Mouse (Mus musculus): ENCODE measurements around the gene Opcml.

Gene Opcml

GRCm38 (mm10) chr9:28003131-28003530 is 212.6 kb downstream of the Opcml start:
- DNase-seq (ENCODE audit: low spot score in 2 of 2) = no peak

DNA sequence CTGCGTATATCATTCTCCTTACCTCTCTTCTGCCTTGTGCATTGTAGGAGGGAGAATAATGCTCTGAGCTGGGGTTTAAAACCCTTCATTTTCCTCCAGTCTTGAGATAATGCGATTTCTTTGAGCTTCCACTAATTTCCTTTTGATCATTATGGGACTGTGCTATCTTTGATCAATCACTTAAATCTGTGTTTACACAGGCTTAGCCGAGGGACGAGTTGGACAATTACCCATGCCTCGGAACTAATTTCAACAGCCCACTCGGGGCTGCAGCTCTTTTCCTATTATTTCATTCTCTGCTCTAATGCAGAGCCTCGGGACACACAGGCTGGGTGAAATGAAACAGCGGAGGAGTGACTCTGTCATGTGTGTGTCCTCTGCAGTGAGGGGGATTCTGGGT is 220.9 kb downstream of the Opcml start:
- no peak for DNase-seq (ENCODE audit: low spot score in 2 of 2)

GRCm38 (mm10) chr9:28012664-28013063 is 222.1 kb downstream of the Opcml start:
- no peak for DNase-seq (ENCODE audit: low spot score in 2 of 2)

DNA sequence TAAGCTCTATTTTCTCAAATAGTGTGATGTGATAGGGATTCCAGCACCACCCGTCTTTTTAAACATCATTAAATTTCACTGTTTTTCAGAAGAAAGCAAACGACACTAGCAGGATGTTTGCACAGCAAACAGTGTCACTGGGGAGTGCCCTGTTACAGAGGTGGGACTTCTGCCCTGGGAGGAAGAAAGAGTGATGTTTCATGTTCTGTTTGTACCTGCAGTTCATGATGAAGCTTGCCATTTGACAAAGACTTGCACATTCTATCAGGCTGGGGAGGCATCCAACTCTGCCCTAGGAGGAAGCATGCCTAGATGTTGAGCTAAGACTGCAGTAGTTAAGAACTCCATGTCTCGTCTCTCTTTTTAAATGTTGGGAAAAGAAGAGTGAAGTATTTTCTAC is 222.6 kb downstream of the Opcml start:
- no peak for DNase-seq (ENCODE audit: low spot score in 2 of 2)

DNA sequence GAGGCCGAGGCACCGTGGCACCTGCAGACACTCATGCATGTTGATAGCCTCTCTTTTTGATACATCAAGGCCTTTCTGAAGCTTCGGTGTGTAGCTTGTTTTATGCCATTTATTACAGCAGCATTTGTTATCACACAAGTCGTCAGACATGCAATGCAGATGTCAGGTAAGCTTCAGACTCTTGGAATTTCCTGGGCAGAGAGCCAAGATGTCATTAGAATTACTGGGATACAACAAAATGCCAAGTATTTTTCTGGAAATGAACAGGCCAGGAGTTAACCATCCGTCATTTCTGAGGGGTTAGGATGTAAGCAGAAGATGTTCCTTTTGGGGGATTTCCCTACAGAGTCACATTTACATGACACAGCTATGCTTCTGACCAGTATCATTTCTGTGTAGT is 237.6 kb downstream of the Opcml start:
- no peak for DNase-seq (ENCODE audit: low spot score in 2 of 2)

- no peak for DNase-seq (ENCODE audit: low spot score in 2 of 2)
Measured at GRCm38 (mm10) chr9:28028788-28029393, 238.3 kb downstream of the Opcml start.

- no peak for DNase-seq (ENCODE audit: low spot score in 2 of 2)
Measured at GRCm38 (mm10) chr9:28049157-28049556, 258.6 kb downstream of the Opcml start.

GRCm38 (mm10) chr9:28057171-28057845 is 266.7 kb downstream of the Opcml start:
- DNase-seq (ENCODE audit: low spot score in 2 of 2) = no peak

DNA sequence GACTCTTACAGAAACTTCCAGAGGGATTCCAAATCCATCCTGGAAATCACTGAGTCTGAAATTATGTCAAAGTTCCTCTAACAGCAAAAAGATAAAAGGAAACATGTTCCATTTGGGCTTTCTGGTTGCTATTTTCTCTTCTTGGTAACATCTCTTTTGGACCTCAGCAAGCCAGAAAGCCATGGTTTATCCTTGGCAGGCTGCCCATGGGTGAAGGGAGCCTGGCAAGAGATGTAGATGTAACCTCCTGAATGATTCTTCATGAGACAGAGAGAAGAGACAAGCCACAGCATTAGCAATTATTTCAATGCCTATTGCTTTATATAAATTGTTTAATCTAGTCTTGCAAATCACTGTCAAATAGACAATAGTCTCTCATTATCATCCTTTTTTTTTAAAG is 274.6 kb downstream of the Opcml start:
- no peak for DNase-seq (ENCODE audit: low spot score in 2 of 2)

DNA sequence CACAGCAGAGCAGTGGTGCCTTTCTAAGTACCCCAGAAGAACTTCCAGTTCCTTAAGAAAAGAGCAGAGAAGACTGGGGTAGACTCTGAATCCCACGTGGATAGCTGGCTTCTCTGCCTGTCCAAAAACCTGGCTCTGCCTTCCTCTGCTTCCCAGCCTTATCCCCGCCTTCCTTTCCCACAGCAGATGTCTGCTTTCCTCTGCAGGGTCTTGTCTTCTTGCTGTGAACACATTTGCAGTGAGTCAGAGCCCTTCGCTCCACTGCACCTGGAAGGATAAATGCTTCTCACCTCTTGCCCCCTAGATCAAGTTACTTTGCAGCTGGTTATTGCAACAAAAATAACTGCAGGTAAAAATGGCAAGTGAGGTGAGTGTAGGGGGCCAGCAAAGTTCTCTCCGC is 290.1 kb downstream of the Opcml start:
- DNase-seq (ENCODE audit: low spot score in 2 of 2) = no peak

- DNase-seq (ENCODE audit: low spot score in 2 of 2) = peak; percentile 22 to 36
Measured at GRCm38 (mm10) chr9:28083754-28084153, 293.2 kb downstream of the Opcml start.

DNA sequence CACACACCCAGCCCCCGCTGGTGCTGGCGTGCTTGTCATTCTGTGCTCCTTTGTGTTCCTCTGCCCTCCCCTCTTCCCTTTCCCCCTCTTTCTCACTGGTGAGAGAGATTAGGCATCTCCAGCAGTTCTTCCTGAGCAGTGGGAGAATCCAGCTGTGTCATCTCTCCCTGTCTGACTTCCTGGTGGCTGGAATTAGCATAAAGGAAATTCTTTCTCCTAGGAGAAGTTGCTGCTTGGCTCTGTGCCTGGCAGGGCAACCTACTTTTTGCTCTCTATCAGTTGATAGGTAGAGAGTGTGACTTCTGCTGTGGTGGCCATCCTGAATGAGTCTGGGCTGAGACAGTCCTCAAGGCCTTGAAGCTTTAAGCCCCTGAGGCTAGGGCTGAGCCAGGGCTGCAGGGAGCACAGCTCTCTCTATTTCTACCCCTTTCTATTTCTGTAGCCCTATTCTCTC is 293.7 kb downstream of the Opcml start:
- peak; percentile 38 to 47 for DNase-seq (ENCODE audit: low spot score in 2 of 2)

DNA sequence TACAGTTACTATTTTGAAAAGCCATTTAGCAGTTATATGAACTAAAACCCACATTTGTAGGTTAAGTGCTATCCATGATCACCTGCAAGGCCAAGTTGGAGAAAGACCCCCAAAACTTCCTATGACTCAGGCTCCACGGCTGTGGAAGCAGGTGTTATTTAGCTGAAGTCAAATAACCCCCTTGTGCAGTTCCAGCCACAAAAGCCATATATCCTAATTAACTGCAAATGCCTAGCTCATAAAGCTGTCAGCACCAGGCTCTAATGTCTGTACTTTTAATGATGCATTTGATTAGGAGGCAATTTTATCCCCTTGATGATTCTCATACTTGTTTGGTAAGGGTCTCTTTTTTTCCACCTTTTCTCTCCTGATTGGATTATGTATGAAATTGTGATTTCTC is 300.8 kb downstream of the Opcml start:
- DNase-seq (ENCODE audit: low spot score in 2 of 2) = no peak

DNA sequence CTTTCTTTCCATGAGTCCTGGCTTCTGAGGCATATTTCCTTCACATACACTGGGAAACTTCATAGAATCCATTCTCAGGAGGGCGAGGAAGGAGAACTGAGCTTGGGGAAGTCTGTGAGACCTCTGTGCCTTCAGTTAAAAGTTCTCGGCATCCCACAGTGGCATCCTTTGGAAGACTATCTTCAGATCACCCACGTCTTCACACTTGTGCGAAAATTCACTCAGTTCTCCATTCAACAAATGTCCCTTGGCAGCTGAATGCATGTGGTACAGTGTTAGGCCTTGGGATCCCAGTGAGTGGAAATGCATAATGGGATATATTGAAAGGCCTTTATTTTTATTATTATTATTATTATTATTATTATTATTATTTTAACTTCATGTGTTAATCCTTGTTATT is 304.1 kb downstream of the Opcml start:
- DNase-seq (ENCODE audit: low spot score in 2 of 2) = no peak

- DNase-seq (ENCODE audit: low spot score in 2 of 2) = no peak
Measured at GRCm38 (mm10) chr9:28096204-28096603, 305.6 kb downstream of the Opcml start.

DNA sequence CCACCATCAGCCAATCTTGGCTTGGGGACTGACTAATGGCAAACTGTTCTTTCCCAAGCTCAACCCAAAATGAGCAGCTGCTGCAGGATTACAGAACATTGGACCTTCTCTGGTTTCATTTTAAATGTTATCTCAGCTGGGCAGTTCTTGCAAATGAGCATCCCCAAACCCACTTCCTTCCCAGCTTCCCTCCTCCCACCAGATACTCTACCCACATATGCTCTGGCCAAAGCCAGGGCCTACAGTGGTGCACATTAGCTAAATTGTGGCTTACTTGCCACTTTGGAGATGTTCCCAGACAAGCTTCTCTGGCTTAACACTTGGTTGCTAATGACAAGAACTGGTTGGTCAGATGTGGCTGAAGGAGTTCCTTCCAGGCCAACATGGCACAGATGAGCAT is 311.4 kb downstream of the Opcml start:
- DNase-seq (ENCODE audit: low spot score in 2 of 2) = no peak

- DNase-seq (ENCODE audit: low spot score in 2 of 2) = no peak
Measured at GRCm38 (mm10) chr9:28121858-28122257, 331.3 kb downstream of the Opcml start.

DNA sequence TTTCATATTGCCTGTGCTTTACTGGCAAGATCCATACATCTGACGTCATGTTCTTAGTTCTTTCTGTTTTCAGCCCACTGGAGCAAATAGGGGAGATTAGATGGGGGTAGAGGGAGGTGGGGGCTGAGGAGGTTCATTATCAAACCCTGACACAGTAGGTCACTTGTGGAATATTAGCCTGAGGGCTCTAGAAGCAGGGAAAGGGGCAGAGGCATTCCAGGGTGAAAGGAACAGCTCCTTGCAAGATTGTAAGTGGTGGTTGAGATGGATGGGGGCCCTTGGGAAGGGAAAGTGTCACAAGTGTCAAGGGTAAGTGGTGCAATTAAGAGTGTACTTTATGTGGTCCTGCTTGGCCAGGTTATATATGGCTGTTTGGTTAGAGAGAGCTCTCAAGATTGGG is 338.2 kb downstream of the Opcml start:
- no peak for DNase-seq (ENCODE audit: low spot score in 2 of 2)

DNA sequence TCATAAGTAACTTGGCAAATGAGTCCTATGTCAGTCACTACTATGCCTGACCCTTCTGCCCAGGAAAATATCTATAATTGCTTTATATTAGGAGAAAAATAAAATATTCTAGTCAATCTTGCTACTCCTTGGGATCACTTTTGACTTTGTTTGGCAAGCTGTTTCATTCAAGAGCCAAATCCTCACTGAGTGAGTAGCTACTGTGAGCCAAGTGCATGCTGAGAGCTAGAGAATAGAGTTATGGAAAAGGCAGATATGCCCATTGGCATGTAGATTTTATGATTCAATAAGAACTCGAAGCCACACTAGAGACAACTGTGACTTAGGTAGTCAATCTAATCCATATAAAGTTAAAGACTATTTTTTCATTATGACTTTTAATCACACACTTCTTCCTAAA is 340.9 kb downstream of the Opcml start:
- DNase-seq (ENCODE audit: low spot score in 2 of 2) = no peak

DNA sequence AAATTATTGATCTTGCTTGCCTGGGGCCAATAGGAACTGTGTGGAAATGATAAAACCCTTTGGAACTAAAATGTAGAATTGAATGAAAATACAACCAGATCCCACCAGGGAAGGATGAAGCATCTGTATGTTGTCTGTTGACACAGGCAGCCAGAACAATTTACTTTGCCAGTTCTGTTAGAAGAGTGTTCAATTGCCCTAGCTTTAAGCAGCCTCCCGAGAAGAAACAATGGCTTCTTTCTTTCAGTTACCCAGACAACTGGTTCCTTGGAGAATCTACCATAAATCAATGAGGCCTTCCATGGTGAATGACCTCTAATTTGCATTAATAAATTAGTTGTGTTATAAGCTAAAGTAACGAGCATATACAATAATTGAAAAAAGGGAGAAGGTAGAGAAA is 346.0 kb downstream of the Opcml start:
- no peak for DNase-seq (ENCODE audit: low spot score in 2 of 2)

- DNase-seq (ENCODE audit: low spot score in 2 of 2) = no peak
Measured at GRCm38 (mm10) chr9:28139957-28140597, 349.5 kb downstream of the Opcml start.

DNA sequence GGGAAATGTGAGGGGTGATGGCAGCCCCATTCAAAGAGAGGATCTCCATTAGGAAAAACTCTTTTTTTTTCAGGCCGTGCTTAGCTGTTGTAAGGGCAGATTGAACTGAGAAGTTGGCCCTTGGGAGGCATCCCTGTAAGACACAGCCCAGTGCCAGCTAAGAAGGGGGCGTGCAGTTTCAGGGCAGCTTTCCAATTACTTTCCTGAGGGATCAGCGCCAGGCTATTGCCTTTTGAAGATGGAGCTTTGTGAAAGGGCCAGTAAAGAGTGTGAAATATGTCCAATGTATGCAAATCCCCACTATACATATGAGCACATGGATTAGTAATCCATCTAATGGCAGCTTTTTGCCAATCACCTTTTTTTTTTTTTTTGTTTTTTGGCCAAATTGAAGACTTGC is 358.9 kb downstream of the Opcml start:
- no peak for DNase-seq (ENCODE audit: low spot score in 2 of 2)

- DNase-seq (ENCODE audit: low spot score in 2 of 2) = no peak
Measured at GRCm38 (mm10) chr9:28153748-28154147, 363.2 kb downstream of the Opcml start.

Data from right cerebral cortex, postnatal 10 days (tissue).